Mouse (Mus musculus) WW6 (cell line): ENCODE measurements around the gene Lipa.

Experiments
- DNase-seq: peaks from one replicate; pipeline ENCODE4 v3.0.0-alpha.2; 2013; ENCODE audit warnings: low read depth, low spot score

Gene Lipa

GRCm38 (mm10) chr19:34526941-34527682 is at the start of gene Lipa:
Gene Lipa, minus strand, starts transcription at chr19:34527474.
- DNase-seq = peak; percentile 13

- DNase-seq = no peak
Measured at GRCm38 (mm10) chr19:34573650-34574049, 46.4 kb upstream of the Lipa start.

- no peak for DNase-seq
Measured at GRCm38 (mm10) chr19:34571080-34571479, 43.8 kb upstream of the Lipa start.

GRCm38 (mm10) chr19:34569896-34570476 is 42.7 kb upstream of the Lipa start:
- no peak for DNase-seq

GRCm38 (mm10) chr19:34568988-34569895 is 42.0 kb upstream of the Lipa start:
- no peak for DNase-seq

GRCm38 (mm10) chr19:34566178-34566784 is 39.0 kb upstream of the Lipa start:
- no peak for DNase-seq

GRCm38 (mm10) chr19:34562556-34562955 is 35.3 kb upstream of the Lipa start:
- no peak for DNase-seq

GRCm38 (mm10) chr19:34556621-34557020 is 29.3 kb upstream of the Lipa start:
- no peak for DNase-seq

- DNase-seq = no peak
Measured at GRCm38 (mm10) chr19:34554061-34554460, 26.8 kb upstream of the Lipa start.

GRCm38 (mm10) chr19:34553522-34553921 is 26.2 kb upstream of the Lipa start:
- no peak for DNase-seq

- no peak for DNase-seq
Measured at GRCm38 (mm10) chr19:34553021-34553420, 25.7 kb upstream of the Lipa start.

- DNase-seq = no peak
Measured at GRCm38 (mm10) chr19:34551981-34552380, 24.7 kb upstream of the Lipa start.

- DNase-seq = peak; percentile 14
Measured at GRCm38 (mm10) chr19:34550534-34551223, 23.4 kb upstream of the Lipa start, which contains the start of gene Ifit2. Gene Ifit2, plus strand, starts transcription at chr19:34550694.

- DNase-seq = no peak
Measured at GRCm38 (mm10) chr19:34550205-34550533, 22.9 kb upstream of the Lipa start.

- peak; percentile 28 for DNase-seq
Measured at GRCm38 (mm10) chr19:34547976-34548375, 20.7 kb upstream of the Lipa start.

- DNase-seq = no peak
Measured at GRCm38 (mm10) chr19:34546211-34546610, 18.9 kb upstream of the Lipa start.

- DNase-seq = no peak
Measured at GRCm38 (mm10) chr19:34539422-34539821, 12.1 kb upstream of the Lipa start.

GRCm38 (mm10) chr19:34532061-34532751 is 4.9 kb upstream of the Lipa start:
- DNase-seq = no peak

GRCm38 (mm10) chr19:34526321-34526923 is 852 bp downstream of the Lipa start:
- no peak for DNase-seq

- no peak for DNase-seq
Measured at GRCm38 (mm10) chr19:34524646-34525045, 2.6 kb downstream of the Lipa start.
